Mouse (Mus musculus): Measurements from ENCODE around the gene Fads3. TPM values are rescaled to one million over a fixed set of nuclear protein-coding genes. Genes with fewer than 3 reads are reported as not detected.

Fads3 gene
- total and polyA plus RNA-seq, 2 experiments from 2014 or later: 29.4 to 45.6 TPM

- Histone ChIP-seq H3K4me2 (ENCODE audit: low read depth) (no peak overlapping the region), H3K4me3 (ENCODE audit: low read depth, low read length) (no peak overlapping the region), H3K9me3 (ENCODE audit: low read length) (no peaks in the 10 kb centered on the region), H3K9ac (no peak overlapping the region), H3K36me3 (ENCODE audit: insufficient read depth) (peaks cover 89% of the 10 kb centered on the region), H3K27me3 (ENCODE audit: insufficient read depth, low read length) (no peaks in the 10 kb centered on the region), H3K4me1 (ENCODE audit: insufficient read depth) (no peaks in the 10 kb centered on the region), H3K27ac (ENCODE audit: low read depth, low read length) (no peak overlapping the region)
- no peak for TF ChIP-seq CTCF (IDR thresholded peaks at IDR 0.05; ENCODE audit: low read depth)
- ATAC-seq (no peak), DNase-seq (no peak)
- 87% methylated on average over 9 of the region's 9 CpGs for WGBS
These were observed 44.1 kb downstream of the Fads3 start for GRCm38 (mm10) chr19:10085454-10085853.

GRCm38 (mm10) chr19:10086976-10087375 lies 45.6 kb downstream of the Fads3 start:
- ATAC-seq (no peak), DNase-seq (no peak)
- Histone ChIP-seq H3K4me3 (ENCODE audit: low read depth, low read length) (no peak overlapping the region), H3K9ac (no peak overlapping the region), H3K4me1 (ENCODE audit: insufficient read depth) (no peaks in the 10 kb centered on the region), H3K36me3 (ENCODE audit: insufficient read depth) (peaks cover 90% of the 10 kb centered on the region), H3K27ac (ENCODE audit: low read depth, low read length) (no peak overlapping the region), H3K4me2 (ENCODE audit: low read depth) (no peak overlapping the region), H3K27me3 (ENCODE audit: insufficient read depth, low read length) (no peaks in the 10 kb centered on the region), H3K9me3 (ENCODE audit: low read length) (no peaks in the 10 kb centered on the region)
- 73% methylated on average over 4 of the region's 4 CpGs for WGBS
- no peak for TF ChIP-seq CTCF (IDR thresholded peaks at IDR 0.05; ENCODE audit: low read depth)

- H3K9ac ChIP-seq: no peak overlapping the region
- no peaks in the 10 kb centered on the region for H3K27me3 ChIP-seq (ENCODE audit: insufficient read depth, low read length)
- TF ChIP-seq CTCF (IDR thresholded peaks at IDR 0.05; ENCODE audit: low read depth): no peak
- peaks cover 58% of the 10 kb centered on the region for H3K36me3 ChIP-seq (ENCODE audit: insufficient read depth)
- no peaks in the 10 kb centered on the region for H3K9me3 ChIP-seq (ENCODE audit: low read length)
- H3K27ac ChIP-seq (ENCODE audit: low read depth, low read length): no peak overlapping the region
- 88% methylated on average over 4 of the region's 4 CpGs for WGBS
- H3K4me2 ChIP-seq (ENCODE audit: low read depth): no peak overlapping the region
- peaks cover 26% of the 10 kb centered on the region for H3K4me1 ChIP-seq (ENCODE audit: insufficient read depth)
- no peak for DNase-seq
- ATAC-seq: no peak
- H3K4me3 ChIP-seq (ENCODE audit: low read depth, low read length): no peak overlapping the region
These were observed 52.5 kb downstream of the Fads3 start for GRCm38 (mm10) chr19:10093829-10094228.

GRCm38 (mm10) chr19:10094695-10095094 lies 53.3 kb downstream of the Fads3 start:
- 80% methylated on average over 4 of the region's 4 CpGs for WGBS
- no peaks in the 10 kb centered on the region for H3K27me3 ChIP-seq (ENCODE audit: insufficient read depth, low read length)
- H3K27ac ChIP-seq (ENCODE audit: low read depth, low read length): no peak overlapping the region
- H3K36me3 ChIP-seq (ENCODE audit: insufficient read depth): peaks cover 49% of the 10 kb centered on the region
- no peak for TF ChIP-seq CTCF (IDR thresholded peaks at IDR 0.05; ENCODE audit: low read depth)
- DNase-seq: no peak
- H3K4me3 ChIP-seq (ENCODE audit: low read depth, low read length): no peak overlapping the region
- no peak overlapping the region for H3K9ac ChIP-seq
- H3K4me2 ChIP-seq (ENCODE audit: low read depth): no peak overlapping the region
- ATAC-seq: no peak
- H3K4me1 ChIP-seq (ENCODE audit: insufficient read depth): peaks cover 33% of the 10 kb centered on the region
- H3K9me3 ChIP-seq (ENCODE audit: low read length): no peaks in the 10 kb centered on the region

- Histone ChIP-seq H3K4me2 (ENCODE audit: low read depth) (no peak overlapping the region), H3K9ac (no peak overlapping the region), H3K36me3 (ENCODE audit: insufficient read depth) (peaks cover 32% of the 10 kb centered on the region), H3K4me1 (ENCODE audit: insufficient read depth) (peaks cover 39% of the 10 kb centered on the region), H3K4me3 (ENCODE audit: low read depth, low read length) (no peak overlapping the region), H3K27me3 (ENCODE audit: insufficient read depth, low read length) (no peaks in the 10 kb centered on the region), H3K27ac (ENCODE audit: low read depth, low read length) (no peak overlapping the region), H3K9me3 (ENCODE audit: low read length) (no peaks in the 10 kb centered on the region)
- ATAC-seq: no peak
- TF ChIP-seq CTCF (IDR thresholded peaks at IDR 0.05; ENCODE audit: low read depth): no peak
- no peak for DNase-seq
- WGBS: 80% methylated on average over 2 of the region's 2 CpGs
These were observed 55.1 kb downstream of the Fads3 start for GRCm38 (mm10) chr19:10096371-10096876.

GRCm38 (mm10) chr19:10097826-10098225 lies 56.5 kb downstream of the Fads3 start:
- no peak for ATAC-seq
- H3K4me3 ChIP-seq (ENCODE audit: low read depth, low read length): no peak overlapping the region
- H3K36me3 ChIP-seq (ENCODE audit: insufficient read depth): peaks cover 24% of the 10 kb centered on the region

GRCm38 (mm10) chr19:10100631-10101071 lies 59.3 kb downstream of the Fads3 start:
- peak overlapping the region; percentile 91 for H3K4me2 ChIP-seq (ENCODE audit: low read depth)
- ATAC-seq (peak; percentile 71), DNase-seq (peak; percentile 90)
- H3K36me3 ChIP-seq (ENCODE audit: insufficient read depth): no peaks in the 10 kb centered on the region
- H3K4me1 ChIP-seq (ENCODE audit: insufficient read depth): peaks cover 35% of the 10 kb centered on the region
- H3K4me3 ChIP-seq (ENCODE audit: low read depth, low read length): peak overlapping the region; percentile 60
- under 1% methylated on average over 21 of the region's 21 CpGs for WGBS
- no peaks in the 10 kb centered on the region for H3K27me3 ChIP-seq (ENCODE audit: insufficient read depth, low read length)
- peak overlapping the region; percentile 76 for H3K9ac ChIP-seq
- H3K27ac ChIP-seq (ENCODE audit: low read depth, low read length): peak overlapping the region; percentile 89
- TF ChIP-seq CTCF (IDR thresholded peaks at IDR 0.05; ENCODE audit: low read depth): peak; percentile 85
- no peaks in the 10 kb centered on the region for H3K9me3 ChIP-seq (ENCODE audit: low read length)

More at GRCm38 (mm10) chr19:10097826-10098225, 56.5 kb downstream of the Fads3 start:
- TF ChIP-seq CTCF (IDR thresholded peaks at IDR 0.05; ENCODE audit: low read depth): no peak
- WGBS: 35% methylated on average over 5 of the region's 5 CpGs
- Histone ChIP-seq H3K9ac (0 out of 2 replicates have a peak overlapping the region, but pooled peaks have one; percentile 0), H3K27me3 (ENCODE audit: insufficient read depth, low read length) (no peaks in the 10 kb centered on the region), H3K4me2 (ENCODE audit: low read depth) (peak overlapping the region; percentile 91), H3K9me3 (ENCODE audit: low read length) (no peaks in the 10 kb centered on the region), H3K4me1 (ENCODE audit: insufficient read depth) (peaks cover 46% of the 10 kb centered on the region), H3K27ac (ENCODE audit: low read depth, low read length) (no peak overlapping the region)
- no peak for DNase-seq

Data from forebrain, postnatal 0 days (tissue).